Mouse (Mus musculus): Measurements from ENCODE around the gene Adck1.
"Not testable (repeated sequence)": the region's sequence is repeated elsewhere in the genome, so short reads cannot be mapped to it uniquely, and the experiment has no call there.

Gene Adck1

GRCm38 (mm10) chr12:88466801-88467200 is 106.4 kb downstream of the Adck1 start:
- in situ Hi-C loops (cut with MboI; ENCODE audit: low pct_unique_long_range_greater_than_20kb in 1 of 2, low sequenced_read_pairs in 2 of 2, unreplicated experiment in 1 of 2) = no loop called here

DNA sequence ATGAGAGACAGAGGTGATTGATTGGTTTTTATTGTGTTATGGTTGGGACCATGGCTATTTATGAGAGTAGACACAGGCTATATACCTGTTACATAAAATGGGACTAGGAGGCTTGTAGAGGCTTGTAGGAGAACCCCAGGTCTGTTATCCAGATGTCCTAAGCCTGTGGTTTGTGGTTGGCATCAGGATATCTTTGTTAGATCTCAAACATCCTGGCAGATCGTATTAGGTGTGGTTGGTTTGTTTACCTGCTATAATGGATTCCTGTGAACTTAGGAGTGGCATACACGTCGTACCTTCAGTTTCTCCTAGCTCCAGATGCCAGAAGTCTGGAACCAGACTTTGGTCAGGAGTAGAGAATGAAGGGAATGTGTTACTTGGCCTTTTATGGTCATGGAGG is 106.9 kb downstream of the Adck1 start:
- in situ Hi-C loops (cut with MboI; ENCODE audit: low pct_unique_long_range_greater_than_20kb in 1 of 2, low sequenced_read_pairs in 2 of 2, unreplicated experiment in 1 of 2) = no loop called here

- in situ Hi-C loops (cut with MboI; ENCODE audit: low pct_unique_long_range_greater_than_20kb in 1 of 2, low sequenced_read_pairs in 2 of 2, unreplicated experiment in 1 of 2) = no loop called here
Observed at GRCm38 (mm10) chr12:88467935-88468465, 107.6 kb downstream of the Adck1 start.

GRCm38 (mm10) chr12:88468691-88469090 is 108.3 kb downstream of the Adck1 start:
- in situ Hi-C loops (cut with MboI; ENCODE audit: low pct_unique_long_range_greater_than_20kb in 1 of 2, low sequenced_read_pairs in 2 of 2, unreplicated experiment in 1 of 2) = no loop called here

DNA sequence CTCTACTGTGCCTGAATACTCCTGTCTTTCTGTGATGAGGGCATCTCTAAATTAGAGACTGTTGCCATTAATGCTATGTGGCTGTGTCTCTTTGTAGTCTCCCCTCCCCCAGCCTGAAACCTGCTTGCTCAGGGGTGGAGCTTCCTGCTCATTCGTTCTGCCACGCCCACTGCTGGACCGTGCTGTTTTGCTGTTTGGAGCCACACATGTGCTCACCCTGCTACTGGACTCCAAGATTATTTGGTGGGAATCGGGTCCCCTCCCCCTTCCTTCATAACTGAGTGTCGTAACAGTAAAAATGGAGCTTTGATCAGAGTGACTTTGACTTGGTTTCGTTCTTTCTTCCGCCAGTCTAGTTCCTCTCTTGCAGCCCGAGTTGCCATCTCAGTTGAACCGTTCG is 111.5 kb downstream of the Adck1 start:
- in situ Hi-C loops (cut with MboI; ENCODE audit: low pct_unique_long_range_greater_than_20kb in 1 of 2, low sequenced_read_pairs in 2 of 2, unreplicated experiment in 1 of 2) = not testable (repeated sequence)

- in situ Hi-C loops (cut with MboI; ENCODE audit: low pct_unique_long_range_greater_than_20kb in 1 of 2, low sequenced_read_pairs in 2 of 2, unreplicated experiment in 1 of 2) = no loop called here
Observed at GRCm38 (mm10) chr12:88472832-88473231, 112.5 kb downstream of the Adck1 start.

- in situ Hi-C loops (cut with MboI; ENCODE audit: low pct_unique_long_range_greater_than_20kb in 1 of 2, low sequenced_read_pairs in 2 of 2, unreplicated experiment in 1 of 2) = no loop called here
Observed at GRCm38 (mm10) chr12:88473796-88474195, 113.4 kb downstream of the Adck1 start.

GRCm38 (mm10) chr12:88475833-88476232 is 115.5 kb downstream of the Adck1 start:
- in situ Hi-C loops (cut with MboI; ENCODE audit: low pct_unique_long_range_greater_than_20kb in 1 of 2, low sequenced_read_pairs in 2 of 2, unreplicated experiment in 1 of 2) = no loop called here

GRCm38 (mm10) chr12:88476702-88477101 is 116.3 kb downstream of the Adck1 start:
- in situ Hi-C loops (cut with MboI; ENCODE audit: low pct_unique_long_range_greater_than_20kb in 1 of 2, low sequenced_read_pairs in 2 of 2, unreplicated experiment in 1 of 2) = no loop called here

DNA sequence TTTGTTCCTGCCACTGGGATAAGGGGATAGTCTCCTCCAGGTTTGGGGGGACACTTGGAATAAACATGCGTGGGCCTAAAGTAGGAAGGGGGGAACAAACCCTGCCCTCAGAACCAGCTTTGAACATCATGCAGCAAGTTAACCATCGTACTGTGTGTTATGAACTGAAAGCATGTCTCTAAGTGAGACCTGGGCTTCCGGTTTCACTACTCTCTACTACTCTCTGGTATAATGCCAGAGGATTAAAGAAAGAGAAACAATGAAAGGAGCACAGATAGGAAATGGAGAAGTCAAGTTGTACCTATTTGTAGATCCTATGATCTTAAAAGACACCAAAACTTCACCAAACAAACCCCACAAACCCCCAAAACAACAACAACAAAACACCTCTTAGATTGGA is 121.3 kb downstream of the Adck1 start:
- in situ Hi-C loops (cut with MboI; ENCODE audit: low pct_unique_long_range_greater_than_20kb in 1 of 2, low sequenced_read_pairs in 2 of 2, unreplicated experiment in 1 of 2) = no loop called here

- in situ Hi-C loops (cut with MboI; ENCODE audit: low pct_unique_long_range_greater_than_20kb in 1 of 2, low sequenced_read_pairs in 2 of 2, unreplicated experiment in 1 of 2) = no loop called here
Observed at GRCm38 (mm10) chr12:88490881-88491280, 130.5 kb downstream of the Adck1 start.

Data from mouse embryonic stem cell (cell line).